Mouse (Mus musculus) testis, postnatal 10 days (tissue): ENCODE results near the gene Tmtc4.

Experiments used
- DNase-seq: peaks from one replicate; pipeline ENCODE4 v3.0.0; 2021; ENCODE audit warnings: low spot score

The Tmtc4 gene

DNA sequence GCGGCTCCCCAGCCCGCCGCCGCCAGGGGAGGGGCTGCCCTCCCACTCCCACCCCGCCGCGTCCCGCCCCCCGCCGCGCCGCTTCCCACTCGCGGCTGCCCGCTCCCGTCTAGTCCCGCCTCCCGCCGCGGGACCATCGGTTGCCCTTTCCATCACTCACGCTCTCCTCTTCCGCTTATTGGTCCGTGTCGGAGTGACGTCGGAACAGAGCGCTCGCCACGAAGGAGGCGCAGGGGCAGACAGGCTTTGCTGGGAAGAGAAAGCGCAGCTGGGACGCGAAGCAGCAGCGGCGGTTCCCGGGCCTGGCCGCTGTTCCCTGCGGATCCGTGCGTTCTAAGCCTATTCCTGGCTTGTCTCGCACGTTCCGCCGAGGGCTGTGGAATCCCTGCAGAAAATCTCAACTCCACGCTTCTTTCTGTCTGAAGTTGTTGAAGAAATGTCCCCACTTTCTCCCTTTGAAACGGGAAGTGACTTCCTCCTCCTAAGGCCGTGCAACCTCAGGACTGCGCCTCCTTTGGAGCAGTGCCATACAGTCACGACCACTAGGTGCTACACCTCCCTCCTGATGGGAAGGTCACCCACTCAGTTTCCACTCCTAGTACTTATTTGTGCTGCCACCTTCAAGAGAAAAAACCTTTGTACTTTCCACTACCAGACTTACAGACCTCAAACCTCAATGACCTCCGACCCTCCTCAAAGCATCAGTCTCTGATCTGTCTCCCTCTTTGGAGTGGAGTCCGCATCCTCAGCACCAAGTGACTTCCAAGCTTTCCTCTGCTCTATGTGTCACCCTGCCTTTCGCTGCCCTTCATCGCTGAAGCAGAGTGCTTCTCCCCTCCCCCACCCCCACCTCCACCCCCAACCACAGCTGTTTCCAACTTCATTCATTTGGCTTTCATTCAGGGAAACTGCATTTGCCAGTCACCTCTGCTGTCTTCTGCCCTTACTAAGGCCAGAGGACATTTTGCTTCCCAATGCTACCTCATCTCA is at the start of gene Tmtc4:
TSS of gene Tmtc4 (minus strand) at position 810 of the 990 bp plus-strand sequence.
- DNase-seq = peak; percentile 93

DNA sequence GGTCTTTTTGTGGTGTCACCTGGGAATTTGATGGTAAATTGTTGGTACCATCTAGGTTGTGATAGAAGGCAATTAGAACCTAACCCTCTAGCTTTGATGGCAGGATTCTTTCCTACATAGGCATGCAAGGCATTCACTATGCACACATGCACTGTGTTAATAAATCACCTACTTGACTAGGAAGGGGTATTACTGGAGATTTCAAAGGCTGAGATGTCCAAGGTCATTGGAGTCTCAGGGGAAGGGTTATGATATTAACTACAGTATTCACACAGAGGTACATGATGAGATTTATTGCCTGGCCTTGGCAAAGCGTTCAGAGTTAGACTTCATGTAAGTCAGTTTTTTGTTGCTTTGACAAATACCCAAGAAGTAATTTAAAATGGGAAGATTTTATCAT is 48.6 kb upstream of the Tmtc4 start:
- no peak for DNase-seq

- DNase-seq = no peak
Observed at GRCm38 (mm10) chr14:123027876-123028275, 44.0 kb upstream of the Tmtc4 start.

GRCm38 (mm10) chr14:123022981-123023380 is 39.1 kb upstream of the Tmtc4 start:
- DNase-seq = no peak

- no peak for DNase-seq
Observed at GRCm38 (mm10) chr14:123016310-123016709, 32.5 kb upstream of the Tmtc4 start.

GRCm38 (mm10) chr14:123015687-123016086 is 31.9 kb upstream of the Tmtc4 start:
- no peak for DNase-seq

DNA sequence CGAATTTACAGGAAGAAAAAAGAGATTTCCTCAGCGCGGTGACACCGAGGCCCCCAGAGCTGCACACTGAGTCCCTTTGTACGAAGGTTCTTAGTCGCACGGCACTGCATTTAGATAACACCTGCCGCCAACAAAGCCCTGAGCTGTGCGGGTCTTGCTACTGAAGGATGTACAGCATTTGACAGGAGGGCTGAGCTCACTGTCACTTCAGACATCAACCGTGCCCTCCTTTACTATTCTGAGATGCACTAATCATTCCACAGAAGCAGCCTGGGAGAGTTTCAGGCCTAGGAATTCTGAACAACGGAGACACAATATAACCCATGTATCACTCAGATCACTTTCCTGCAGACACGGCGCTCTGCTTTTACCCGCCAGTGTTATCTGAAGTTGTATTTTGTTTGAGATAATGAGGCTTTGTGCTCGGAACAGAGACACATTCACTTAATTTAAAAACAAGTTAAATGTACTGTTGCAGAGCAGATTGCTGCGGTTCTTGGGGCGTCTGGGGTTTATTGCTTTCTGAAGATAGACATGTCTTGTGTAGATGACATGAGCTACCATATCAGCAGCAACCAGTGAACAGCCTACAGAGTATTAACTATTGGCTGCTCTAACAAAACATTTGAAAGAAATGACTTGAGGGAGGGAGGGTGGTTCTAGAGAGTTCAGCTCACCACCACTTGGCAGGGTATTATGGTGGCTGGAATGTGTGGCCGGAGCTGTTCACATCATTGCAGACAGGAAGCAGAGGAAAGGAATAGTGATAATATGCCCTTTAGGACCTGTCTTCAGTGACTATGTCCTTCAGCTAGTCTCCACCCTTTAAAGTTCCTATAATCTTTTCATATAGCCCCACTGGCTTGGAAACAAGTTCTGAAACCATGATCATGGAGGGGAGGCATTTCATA is 25.5 kb upstream of the Tmtc4 start:
- DNase-seq = no peak

DNA sequence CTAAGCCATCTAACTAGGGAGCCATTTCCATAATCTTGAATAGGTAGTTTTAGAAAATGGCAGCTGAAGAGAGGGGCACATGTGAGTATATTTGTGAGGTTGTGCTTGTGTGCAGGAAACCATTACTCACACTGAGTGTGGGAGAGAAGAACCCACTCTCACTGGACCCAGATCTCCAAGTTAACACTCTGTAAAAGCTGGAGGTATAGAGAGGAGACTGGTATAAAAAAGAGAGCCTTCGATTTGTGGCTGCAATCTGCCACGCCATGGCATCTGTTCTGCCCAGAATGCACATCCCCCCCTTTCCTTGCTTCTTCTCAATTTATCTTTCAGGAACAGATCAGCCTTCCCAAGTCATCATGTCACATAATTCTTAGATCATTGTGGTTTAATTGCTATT is 24.8 kb upstream of the Tmtc4 start:
- DNase-seq = no peak

DNA sequence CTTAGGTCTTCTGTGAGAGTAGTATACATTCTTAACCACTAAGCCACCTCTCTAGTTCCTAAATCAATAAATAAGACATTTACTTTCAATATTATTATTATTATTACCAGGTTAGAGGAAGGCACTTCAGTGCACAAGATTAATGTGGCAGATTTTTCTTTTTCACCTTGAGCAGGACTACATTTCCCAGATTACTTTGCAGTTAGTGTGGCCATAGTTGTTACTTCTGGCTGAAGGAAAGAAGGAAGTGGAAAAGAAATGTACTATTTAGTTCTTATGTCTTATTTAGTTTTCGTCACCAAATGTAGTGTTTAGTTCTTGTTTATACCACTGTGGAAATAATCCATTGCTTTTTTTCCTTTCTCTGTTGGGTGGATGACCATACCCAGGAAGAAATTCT is 19.9 kb upstream of the Tmtc4 start:
- no peak for DNase-seq

DNA sequence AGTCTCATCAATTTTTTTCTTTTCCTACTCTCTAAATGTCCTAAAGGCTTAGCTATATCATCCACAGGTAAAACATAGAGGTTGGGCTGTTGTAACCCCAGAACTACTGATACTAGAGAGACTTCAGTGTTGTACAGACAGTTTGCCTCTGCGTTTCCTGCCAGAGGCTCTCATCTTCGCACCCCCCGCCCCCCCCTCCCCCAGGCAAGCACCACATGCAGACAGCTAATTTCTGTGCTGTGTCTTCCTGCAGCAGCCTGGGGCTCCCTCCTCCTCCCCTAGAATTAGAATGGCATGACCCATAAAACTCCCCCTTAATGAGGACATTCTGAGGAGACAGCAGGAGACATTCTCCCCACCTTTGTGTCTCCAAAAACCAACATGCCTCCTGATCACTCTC is 17.6 kb upstream of the Tmtc4 start:
- DNase-seq = no peak

DNA sequence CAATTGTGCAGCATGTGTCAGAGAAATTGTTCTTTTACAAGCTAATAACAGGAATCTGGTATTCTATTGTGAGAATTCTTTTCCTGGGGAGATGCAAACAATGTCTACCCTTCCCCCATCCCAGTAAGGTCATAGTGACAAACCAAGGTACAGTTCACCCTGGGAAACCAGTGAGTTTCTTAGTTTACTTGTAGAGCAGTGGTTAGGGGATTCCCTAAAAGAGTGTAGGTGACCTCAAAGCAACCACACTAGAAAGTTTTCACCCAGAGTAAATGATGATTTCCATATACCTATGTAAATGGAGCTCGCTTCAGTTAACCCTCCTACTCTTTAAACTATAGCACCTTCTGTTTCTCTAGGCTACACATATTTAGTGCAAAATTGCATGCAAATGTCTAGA is 13.6 kb upstream of the Tmtc4 start:
- DNase-seq = no peak

- DNase-seq = no peak
Observed at GRCm38 (mm10) chr14:122993935-122994334, 10.1 kb upstream of the Tmtc4 start.

DNA sequence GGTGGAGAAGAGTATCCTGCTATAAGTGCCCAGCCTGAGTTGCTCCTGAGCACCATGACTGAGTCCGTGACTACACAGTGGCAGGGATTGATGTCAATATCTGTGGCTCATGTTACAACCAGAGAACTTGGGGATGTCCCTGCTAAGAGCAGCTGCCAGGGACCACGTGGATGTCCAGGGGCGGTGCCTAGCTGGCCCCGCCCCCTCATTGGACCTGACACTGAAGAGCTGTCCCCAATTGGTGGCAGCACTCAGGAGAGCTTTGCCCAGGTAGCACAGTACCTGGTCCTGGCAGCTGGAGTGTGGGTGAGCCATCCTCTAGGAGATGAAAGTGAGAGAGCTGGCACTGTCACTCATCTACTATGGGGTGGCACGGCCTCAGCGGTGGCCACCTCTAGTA is 9.1 kb upstream of the Tmtc4 start:
- DNase-seq = no peak

GRCm38 (mm10) chr14:122990521-122991052 is 6.8 kb upstream of the Tmtc4 start:
- DNase-seq = no peak

DNA sequence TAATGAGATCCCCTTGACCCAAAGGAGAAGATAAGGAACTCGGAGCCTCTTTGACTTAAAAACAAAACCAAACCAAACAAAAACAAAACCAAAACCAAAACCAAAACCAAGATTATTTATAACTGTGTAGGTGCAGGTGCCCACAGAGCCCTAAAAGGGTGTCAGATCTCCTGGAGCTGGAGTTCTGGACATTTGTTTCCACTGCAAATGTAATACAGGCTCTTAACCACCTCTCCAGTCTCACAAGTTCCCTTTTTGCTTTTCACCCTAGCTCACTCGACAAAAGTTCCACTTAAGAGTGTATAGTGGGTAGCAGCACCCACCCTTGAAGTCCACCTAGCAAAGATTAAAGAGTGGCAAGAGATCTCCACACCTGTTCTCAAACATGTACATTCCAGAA is 2.6 kb upstream of the Tmtc4 start:
- DNase-seq = no peak

DNA sequence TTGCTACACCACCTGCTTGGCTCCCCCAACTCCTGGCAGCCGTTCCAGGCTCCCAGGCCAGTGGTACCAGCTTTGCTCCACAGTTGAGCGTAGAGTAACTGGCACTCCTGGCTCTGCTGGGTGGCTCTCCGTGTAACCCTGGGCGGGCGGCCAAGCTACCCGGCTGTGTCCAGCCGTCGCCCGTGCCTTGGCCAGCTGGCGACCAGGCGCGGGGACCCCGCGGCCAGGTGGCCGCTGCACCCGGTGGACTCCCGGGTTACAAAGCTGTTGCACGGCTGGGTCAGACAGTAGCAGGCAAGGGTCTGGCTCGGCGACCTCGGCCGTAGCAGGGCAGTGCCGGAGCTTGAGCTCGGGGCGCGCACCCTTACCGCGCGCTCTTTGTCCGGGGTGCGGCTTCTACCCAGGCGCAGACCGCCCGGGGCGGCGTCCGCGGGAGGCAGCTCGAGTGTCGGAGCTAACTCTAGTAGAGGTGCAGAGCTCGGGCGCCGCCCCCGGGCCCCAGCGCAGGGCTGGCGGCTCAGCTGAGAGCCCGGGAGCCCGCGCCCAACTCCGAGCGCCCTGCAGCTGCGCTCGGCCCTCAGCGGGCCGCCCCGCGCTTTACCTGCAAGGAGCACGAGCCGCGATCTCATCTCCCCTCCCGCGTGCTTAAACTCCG is 1.1 kb downstream of the Tmtc4 start:
- DNase-seq = peak; percentile 85

DNA sequence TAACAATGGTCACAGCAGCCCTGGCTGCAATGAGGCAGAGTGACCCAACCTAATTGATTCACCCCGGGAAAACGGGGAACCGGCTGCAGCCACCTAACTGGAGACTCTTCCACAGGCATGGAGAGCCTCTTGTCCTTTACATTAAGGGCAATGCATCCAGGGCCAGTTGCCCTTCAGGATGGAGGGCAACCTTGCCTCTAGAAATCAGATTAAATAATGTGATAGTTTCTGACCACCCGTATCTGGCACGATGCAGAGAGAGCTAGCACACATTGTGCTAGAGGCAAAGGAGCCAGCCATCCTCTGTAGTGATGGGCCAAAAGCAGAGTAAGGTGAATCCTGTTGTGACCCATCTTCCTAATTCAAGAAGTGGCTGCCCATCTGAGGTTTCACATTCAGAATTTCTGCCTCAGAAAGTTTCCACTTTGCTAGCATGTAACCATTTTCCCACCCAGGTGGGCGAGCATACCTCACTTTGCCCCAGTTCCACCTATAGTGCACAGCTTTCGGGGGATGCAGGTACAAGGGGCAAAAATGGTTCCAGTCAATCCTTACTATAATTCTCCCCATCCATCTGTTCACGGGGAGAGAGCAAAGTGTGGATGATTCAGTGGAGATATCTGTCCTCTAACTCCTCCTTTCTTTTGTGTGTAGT is 1.9 kb downstream of the Tmtc4 start:
- no peak for DNase-seq

- no peak for DNase-seq
Observed at GRCm38 (mm10) chr14:122978871-122979270, 5.0 kb downstream of the Tmtc4 start.

DNA sequence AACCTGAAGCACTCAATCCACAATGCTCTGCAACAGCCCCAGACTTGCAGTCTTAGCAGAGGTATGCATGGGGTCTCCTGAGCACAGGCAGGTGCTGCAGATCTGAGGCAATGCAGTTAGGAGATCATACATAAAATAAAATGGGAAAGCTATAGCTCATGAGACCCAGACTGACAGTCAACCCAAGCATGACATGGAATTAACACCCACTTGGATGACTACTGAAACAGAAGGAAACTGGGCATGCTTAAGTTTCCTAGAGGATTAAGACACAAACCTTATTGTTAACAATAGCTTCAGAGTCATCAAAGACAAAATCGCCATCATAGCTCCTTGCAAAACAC is 6.1 kb downstream of the Tmtc4 start:
- no peak for DNase-seq

DNA sequence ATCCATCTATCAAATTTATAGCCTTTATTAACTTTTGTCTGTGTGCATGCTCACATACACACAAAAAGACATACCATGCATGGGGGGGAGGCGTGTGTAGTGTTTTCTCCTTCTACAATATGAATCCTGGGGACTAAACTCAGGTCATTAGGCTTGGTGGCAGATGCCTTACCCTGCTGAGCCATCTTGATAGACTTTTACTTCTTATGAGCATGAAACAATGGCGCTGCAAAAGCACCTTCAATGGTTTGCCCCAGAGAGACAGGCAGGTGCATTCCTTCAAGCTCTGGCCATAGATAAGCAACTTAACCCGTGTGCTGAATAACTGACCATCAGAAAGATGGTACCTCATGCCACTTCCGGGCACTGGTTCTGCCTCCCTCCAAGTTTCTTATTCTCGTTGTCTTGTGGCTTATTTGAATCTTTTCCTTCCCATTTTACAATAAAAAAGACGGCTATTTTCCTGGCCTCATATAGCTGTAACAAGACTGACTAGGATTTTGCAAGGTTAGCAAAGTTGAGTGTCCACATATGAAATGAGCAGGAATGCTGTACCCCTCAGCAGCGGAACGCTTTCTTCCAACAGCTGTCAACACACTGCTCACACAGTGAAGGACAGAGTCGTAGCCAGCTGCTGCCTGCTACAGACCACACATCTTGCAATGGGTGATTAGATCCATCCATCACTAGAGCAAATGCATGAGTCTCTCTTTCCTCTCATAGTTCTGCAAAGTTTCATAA is 6.6 kb downstream of the Tmtc4 start:
- DNase-seq = no peak
